Mouse (Mus musculus) right cerebral cortex, postnatal 14 days (tissue): ENCODE data around the gene Flywch1.
"Not testable (repeated sequence)": the region's sequence is repeated elsewhere in the genome, so short reads cannot be mapped to it uniquely, and the experiment has no call there.

ENCODE experiments used
- DNase-seq: peaks from one replicate; pipeline ENCODE4 v3.0.0; 2022

Gene Flywch1

DNA sequence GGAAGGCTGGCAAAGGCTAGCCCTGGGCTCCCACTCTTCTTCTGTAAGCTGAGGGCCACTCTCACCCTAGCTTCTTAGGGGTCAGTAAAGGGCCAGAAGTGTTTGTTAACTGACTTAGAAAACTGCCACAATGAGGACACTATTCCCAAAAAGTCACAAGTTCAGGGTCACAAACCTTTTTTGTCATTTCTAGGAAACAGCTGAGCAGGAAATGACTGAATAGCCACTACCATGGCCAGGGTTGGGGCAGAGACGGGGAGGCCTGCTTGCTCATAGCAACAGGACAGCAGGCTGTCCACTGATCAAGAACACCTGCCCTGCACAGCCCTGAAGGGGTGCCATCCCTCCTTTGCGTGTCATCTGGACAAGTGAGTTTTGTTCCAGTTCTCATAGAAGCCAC, 5.7 kb upstream of the Flywch1 start:
- DNase-seq = no peak

- no peak for DNase-seq
These were observed 4.8 kb upstream of the Flywch1 start for GRCm38 (mm10) chr17:23776216-23776615.

DNA sequence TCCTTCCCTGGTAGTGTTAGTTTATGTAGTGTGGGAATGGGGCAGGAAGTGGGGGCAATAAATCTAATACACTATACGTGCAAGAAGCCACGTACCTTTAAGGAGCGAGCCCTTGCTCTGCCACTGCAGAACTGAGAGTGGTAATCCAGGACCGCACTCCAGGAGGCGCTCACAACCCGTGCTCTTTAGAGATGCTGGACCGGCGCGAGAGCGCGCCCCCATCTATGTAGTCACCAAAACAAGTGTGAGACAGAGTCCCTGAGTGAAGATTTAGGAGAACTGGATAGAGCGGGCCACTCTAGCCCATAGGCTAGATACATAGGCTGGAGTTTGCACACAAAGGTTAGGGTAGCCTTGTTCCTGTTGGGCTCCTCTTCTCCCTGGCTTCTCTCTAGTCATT, 2.7 kb upstream of the Flywch1 start:
- peak; percentile 81 for DNase-seq

GRCm38 (mm10) chr17:23773676-23774075, 2.3 kb upstream of the Flywch1 start:
- DNase-seq = no peak

DNA sequence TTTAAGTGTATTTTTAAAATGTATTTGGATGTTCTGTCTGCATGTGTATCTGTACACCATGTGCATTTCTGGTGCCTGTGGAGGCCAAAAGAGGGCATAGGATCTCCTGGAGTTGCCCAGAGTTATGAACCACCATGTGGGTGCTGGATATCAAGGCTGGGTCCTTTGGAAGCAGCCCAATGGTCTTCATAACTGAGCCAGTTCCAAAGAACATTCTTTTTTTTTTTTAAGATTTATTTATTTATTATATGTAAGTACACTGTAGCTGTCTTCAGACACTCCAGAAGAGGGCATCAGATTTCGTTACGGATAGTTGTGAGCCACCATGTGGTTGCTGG, 786 bp upstream of the Flywch1 start:
- not testable (repeated sequence) for DNase-seq

DNA sequence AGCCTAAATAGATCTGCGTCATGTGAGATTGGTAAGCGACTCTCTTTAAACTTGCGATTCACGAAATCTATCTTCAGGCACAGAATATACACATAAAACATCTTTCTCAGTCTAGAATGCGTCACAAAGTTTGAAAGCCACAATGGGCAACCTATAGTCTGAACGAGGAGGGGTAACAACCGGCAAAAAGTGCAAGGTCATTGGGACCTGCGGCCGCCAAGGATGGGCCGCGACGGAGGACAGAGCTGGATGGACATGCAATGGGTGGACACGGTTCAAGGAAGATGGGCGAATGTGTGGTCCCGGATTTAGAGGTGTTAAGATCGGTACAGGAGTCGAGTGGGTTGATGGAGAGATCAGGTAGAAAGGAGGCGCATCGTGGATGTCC, 512 bp downstream of the Flywch1 start:
- no peak for DNase-seq

GRCm38 (mm10) chr17:23770493-23770892, 909 bp downstream of the Flywch1 start:
- DNase-seq = no peak

- DNase-seq = no peak
These were observed 8.4 kb downstream of the Flywch1 start for GRCm38 (mm10) chr17:23762976-23763375.

DNA sequence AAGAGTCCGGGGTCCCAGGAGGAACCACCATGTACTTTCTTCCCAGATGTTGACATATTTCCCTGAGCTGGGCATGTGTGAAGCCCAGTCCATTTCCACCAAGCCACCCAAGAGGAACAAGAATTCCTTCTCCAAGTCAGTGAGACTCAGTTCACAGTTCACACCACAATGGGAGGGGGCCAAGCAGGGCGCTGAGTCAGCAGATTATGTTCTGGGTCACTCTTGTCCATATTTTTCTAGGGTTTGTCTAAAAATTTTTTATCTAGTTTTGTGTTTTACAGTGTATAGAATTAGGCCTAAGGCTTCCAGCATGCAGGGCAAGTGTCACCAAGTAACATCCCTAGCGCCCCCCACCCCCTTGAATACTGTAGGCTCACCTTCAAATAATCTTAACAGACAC, 10.2 kb downstream of the Flywch1 start:
- DNase-seq = no peak

DNA sequence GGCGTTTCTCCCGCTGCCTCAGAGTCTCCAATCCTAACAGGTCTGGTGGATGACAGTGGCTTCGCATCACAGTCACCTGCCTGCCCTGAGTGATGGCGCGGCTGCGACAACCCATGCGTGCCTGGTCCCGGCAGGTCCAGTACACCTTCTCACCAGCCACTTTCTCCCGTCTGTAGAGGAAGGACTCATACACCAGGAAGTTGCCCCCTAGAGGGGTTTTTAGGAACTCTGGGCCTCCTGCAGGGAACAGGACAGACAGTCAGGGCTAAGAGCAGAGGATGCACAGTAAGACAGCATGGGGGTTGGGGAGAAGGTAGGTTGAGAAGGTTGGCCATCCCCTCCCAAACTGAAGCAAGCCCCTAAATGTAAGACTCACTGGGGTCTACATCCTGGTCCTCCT, 11.2 kb downstream of the Flywch1 start:
- no peak for DNase-seq

- DNase-seq = no peak
These were observed 12.6 kb downstream of the Flywch1 start for GRCm38 (mm10) chr17:23758801-23759200.

DNA sequence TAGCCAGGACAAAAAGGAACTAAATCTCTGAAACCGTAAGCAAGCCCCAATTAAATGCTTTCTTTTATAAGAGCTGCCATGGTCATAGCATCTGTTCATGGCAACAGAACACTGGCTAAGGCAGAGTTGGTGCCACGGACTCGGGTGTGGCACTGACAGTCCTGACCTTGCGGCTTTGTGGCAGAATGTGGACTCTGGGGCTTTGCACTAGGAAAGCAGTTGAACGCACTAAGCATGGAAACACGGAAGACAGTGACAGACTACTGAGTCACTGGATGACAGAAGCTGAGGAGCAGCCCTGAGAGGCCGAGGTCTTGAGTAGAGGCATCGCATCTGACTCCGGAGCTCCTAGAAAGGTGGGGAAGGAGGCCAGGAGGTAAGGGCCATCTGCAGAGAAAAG, 13.8 kb downstream of the Flywch1 start:
- DNase-seq = no peak

DNA sequence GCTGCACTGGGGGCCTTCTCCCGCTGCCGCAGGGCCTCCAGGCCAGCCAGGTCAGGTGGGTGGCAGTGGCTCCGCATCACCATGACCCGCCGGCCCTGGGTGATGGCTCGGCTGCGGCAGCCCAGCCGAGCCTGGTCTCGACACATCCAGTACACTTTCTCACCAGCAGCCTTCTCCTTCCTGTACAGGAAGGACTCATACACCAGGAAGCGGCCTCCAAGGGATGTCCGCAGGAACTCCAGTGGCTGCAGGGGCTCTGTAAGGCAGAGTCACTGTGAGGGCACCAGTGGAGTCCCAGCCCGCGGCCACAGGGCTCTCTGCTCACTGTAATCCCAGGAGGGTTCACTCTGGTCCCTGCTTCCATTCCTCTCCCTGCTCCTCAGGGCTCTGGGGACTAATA, 15.7 kb downstream of the Flywch1 start:
- no peak for DNase-seq

DNA sequence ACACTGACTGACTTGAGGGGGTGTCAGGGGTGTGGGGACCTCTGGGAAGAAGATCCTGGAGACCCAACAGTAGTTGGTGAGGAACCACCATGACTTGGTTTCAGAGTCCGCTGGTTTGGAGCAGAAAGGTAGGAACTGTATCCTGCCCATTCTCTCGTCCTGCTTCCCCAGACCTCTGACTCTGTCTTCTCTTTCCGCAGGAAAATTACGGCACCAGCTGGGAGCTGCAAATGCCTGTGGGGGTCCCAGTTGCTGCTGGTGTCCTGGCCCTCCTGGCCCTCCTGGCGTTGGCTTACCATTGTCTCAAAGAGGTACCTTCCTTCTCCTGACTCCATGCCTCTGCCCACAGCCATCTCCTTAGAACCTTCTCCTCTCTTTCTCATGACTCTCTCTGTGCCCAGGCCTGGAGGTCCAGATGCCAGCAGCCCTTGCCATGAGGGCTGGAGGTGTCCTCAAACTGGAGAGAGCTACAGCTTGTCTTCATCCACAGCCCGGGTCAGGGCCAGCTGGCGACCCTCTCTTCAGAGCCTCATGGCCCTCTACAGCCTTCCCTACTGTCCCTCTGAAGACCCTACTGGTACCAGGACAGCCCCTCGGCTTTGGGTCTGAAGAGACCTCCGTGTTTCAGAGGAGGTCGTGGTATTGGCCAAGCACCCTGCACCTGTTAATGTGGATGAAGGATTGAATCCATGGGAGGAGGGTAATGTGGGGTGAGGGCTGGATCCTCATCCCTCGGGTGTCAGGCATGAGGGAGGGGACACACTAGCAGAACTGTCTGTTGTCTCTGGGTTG, 21.8 kb downstream of the Flywch1 start:
- DNase-seq = no peak

DNA sequence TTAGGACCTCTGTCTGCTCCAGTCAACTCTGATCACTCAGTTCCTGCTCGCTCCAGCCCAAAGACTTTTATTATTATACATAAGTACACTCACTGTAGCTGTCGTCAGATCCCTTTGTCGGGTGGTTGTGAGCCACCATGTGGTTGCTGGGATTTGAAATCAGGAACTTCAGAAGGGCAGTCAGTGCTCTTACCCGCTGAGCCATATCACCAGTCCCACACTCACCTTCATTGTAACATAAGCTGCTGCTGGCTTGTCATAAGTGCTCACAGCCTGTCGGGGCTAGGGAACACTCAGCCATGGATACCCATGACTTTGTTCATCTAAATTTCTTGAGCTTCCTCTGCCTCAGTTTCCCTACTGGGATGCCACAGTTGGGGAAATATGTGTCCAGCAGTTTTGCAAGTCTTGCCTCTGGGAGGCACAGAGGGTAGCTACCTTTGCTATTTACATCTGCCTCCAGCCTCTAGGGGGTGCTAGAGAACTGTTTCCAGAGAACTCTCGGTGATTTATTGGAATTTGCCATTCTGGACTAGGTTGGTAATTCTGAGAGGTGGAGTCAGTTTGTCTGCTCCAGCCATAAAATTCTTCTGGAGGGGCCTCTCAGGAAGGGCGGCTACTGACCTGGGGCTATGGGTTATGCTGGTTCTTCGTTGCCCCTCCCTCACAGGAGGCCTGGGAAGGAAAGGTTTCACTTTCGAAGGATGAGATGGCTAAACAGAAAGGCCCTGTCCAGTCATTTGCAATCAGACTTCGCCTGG, 22.6 kb downstream of the Flywch1 start:
- peak; percentile 50 for DNase-seq

GRCm38 (mm10) chr17:23748026-23748425, 23.4 kb downstream of the Flywch1 start:
- no peak for DNase-seq

DNA sequence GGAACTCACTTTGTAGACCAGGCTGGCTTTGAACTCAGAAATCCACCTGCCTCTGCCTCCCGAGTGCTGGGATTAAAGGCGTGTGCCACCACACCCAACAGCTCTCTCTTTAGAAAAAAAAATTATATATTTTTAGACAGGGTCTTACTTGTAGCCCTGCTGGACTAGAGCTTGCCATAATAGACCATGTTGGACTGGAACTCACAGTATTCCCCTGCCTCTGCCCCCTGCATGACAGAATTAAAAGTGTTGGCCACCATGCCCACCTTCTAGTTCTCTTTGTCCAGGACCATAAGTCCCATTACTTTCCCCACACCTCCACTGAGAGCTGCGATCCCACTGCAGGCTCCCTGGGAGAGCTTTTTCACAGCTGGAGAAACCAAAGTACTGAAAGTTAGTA, 23.9 kb downstream of the Flywch1 start:
- DNase-seq = no peak

DNA sequence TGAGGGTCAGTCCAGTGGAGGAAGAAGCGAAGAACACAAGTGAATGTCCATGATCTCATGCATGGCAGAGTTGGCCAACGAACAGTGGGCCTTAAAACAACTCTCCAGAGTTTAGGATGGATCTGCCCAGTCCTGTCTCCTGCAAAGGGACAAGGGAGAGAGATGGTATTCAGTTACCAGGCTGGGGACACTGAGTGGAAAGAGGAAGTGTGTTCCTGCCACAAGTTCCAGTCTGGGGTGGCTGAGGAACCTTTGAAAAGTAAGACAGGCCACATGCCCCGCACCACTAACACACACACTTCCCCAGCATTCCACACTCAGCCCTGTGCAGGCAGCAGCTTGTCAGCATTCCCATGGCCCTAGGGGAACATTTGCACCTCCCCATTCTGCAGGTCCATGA, 24.6 kb downstream of the Flywch1 start:
- no peak for DNase-seq

DNA sequence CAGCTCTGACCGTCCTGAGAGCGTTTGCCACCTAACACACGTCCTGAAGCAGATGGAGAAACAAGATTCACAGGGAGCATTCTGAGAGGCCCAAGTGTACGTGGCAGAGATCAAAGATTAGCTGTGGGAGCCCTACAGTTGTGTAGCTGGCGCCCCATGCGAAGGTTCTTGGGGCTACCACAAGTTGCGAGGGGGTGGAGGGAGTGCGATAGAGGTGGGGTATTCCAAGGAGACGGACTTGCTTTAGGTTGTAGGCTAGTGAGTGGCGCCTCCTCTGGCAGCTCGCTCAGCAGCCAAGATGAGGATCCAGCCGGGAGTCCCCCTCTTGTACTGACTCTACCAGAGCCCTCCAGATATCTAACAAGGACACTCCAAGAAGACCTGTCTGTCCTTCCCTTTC, 25.1 kb downstream of the Flywch1 start:
- no peak for DNase-seq

DNA sequence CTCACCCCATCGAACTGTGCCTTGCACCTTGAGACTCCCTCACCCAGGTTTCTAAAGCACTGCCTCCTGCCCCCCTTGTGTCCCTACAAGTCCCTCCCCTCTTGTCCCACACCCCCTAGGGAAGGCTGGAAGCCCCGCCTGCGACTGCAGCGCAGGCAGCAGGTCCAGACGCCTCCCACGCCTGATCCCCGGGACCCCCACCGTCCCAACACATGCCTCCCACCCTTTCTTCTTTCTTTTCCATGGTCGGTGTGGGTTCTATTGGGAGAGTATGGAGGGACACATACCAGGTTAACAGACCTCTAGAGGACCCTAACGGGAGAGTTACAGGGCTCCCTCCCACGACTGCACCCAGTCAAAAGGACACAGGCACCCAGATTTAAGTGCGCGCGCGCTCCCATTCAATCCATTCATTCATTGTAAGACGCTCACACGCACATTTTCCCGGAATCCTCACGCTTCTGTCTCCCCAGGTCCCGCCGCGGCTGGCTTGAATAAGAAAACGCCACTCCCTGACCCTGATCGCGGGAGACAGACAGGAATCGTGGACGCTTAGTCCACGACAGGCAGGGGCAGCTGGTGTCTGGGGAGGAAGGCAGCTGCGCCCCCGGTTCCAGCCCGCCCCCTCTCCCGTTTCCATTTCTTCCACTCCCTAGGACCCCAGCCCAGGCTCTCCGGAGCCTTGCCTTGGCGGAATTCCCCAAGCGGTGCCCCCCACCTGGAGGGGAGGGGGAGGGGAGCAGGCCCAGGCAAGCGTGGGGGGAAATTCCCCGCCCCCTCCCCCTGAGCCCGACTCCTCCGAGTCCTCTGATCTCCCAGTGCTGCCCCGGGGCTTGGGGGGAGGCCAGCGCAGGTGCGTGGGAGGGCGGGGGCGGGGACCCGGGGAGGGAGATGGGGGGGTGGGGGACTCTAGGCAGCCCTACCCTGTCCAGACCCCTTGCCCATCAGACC, 25.8 kb downstream of the Flywch1 start, which contains the start of gene Kremen2:
Gene Kremen2 (minus strand): TSS at position 533 of the 951 bp plus-strand sequence.
- DNase-seq = no peak

DNA sequence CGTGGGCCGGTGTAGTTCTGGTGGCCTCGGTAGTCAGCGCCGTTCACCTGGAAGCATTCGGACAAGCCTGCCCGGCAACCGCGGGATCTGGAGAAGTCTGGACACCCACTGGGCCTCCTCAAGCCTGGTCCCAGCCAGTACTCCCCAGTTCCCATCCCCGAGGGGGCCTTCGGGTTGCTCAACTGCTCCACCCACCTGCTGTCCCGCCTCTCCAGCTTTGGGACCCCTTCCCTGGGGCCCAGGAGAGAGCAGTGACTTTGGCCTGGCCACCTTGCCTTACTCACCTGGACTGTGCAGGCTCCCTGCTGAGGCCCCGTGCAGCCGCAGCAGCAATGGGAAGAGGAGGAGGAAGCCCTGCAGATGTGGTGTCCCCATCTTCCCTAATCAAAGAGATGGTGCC, 26.8 kb downstream of the Flywch1 start:
- no peak for DNase-seq

- no peak for DNase-seq
These were observed 27.3 kb downstream of the Flywch1 start for GRCm38 (mm10) chr17:23744076-23744475.

- DNase-seq = no peak
These were observed 28.5 kb downstream of the Flywch1 start for GRCm38 (mm10) chr17:23742941-23743340.
